Mouse (Mus musculus): ENCODE measurements around the gene Abcd4. TPM values are rescaled to one million over a fixed set of nuclear protein-coding genes. Genes with fewer than 3 reads are reported as not detected.
A peak's percentile ranks its signal among the peaks of the same experiment; 100 is the strongest.

Gene Abcd4
- polyA plus RNA-seq, 1 experiment = 39.8 TPM

GRCm38 (mm10) chr12:84571466-84572340, 45.5 kb downstream of the Abcd4 start:
- DNase-seq (ENCODE audit: low spot score) = peak; percentile 25

GRCm38 (mm10) chr12:84570694-84571415, 46.4 kb downstream of the Abcd4 start:
- no peak for DNase-seq (ENCODE audit: low spot score)

GRCm38 (mm10) chr12:84569976-84570693, 47.1 kb downstream of the Abcd4 start:
- no peak for DNase-seq (ENCODE audit: low spot score)

- no peak for DNase-seq (ENCODE audit: low spot score)
These were observed 47.8 kb downstream of the Abcd4 start, which contains the start of gene Vsx2 for GRCm38 (mm10) chr12:84569336-84569970. Gene Vsx2 (plus strand): TSS chr12:84569762.

GRCm38 (mm10) chr12:84567576-84567975, 49.6 kb downstream of the Abcd4 start:
- DNase-seq (ENCODE audit: low spot score) = no peak

GRCm38 (mm10) chr12:84562558-84562957, 54.7 kb downstream of the Abcd4 start:
- DNase-seq (ENCODE audit: low spot score) = no peak

GRCm38 (mm10) chr12:84555218-84555617, 62.0 kb downstream of the Abcd4 start:
- DNase-seq (ENCODE audit: low spot score) = no peak

Other genes starting within 250 kb of the Abcd4 start
- 64.4 and 71.3 TPM in 2 replicates for gene Entpd5, start 208.4 kb downstream of the Abcd4 start, polyA plus RNA-seq (2012; rRNA removed)
- 1.8 and 2.3 TPM in 2 replicates for gene Bbof1, start 208.3 kb downstream of the Abcd4 start, polyA plus RNA-seq (2012; rRNA removed)
- 20.2 and 22.3 TPM in 2 replicates for gene Rnf113a2, start 200.2 kb downstream of the Abcd4 start, polyA plus RNA-seq (2012; rRNA removed)
- gene Aldh6a1, start 166.4 kb downstream of the Abcd4 start, polyA plus RNA-seq (2012; rRNA removed) = 76.3 and 78.6 TPM in 2 replicates
- gene Lin52, start 166.0 kb downstream of the Abcd4 start, polyA plus RNA-seq (2012; rRNA removed) = 16.4 and 17.0 TPM in 2 replicates
- 0.01 TPM in 1 of 2 replicates, not detected in the other for gene Vsx2, start 47.7 kb downstream of the Abcd4 start, polyA plus RNA-seq (2012; rRNA removed)
- not detected in 2 replicates for gene Vrtn, start 23.6 kb upstream of the Abcd4 start, polyA plus RNA-seq (2012; rRNA removed)
- gene Syndig1l, start 81.4 kb upstream of the Abcd4 start, polyA plus RNA-seq (2012; rRNA removed) = 0.01 TPM in 1 of 2 replicates, not detected in the other
- gene Npc2, start 155.7 kb upstream of the Abcd4 start, polyA plus RNA-seq (2012; rRNA removed) = 85.8 and 90.2 TPM in 2 replicates
- 68.2 and 88.9 TPM in 2 replicates for gene Isca2, start 155.8 kb upstream of the Abcd4 start, polyA plus RNA-seq (2012; rRNA removed)

Measured in urinary bladder, adult 2 months (tissue).